Mouse (Mus musculus): Measurements from ENCODE around the gene Dlg2. TPM values are rescaled to one million over a fixed set of nuclear protein-coding genes. Genes with fewer than 3 reads are reported as not detected.

The Dlg2 gene
- polyA plus RNA-seq, 1 experiment: 2.1 TPM

GRCm38 (mm10) chr7:92275353-92275752 is 1798.9 kb downstream of the Dlg2 start:
- no peak for DNase-seq (ENCODE audit: low spot score)

DNA sequence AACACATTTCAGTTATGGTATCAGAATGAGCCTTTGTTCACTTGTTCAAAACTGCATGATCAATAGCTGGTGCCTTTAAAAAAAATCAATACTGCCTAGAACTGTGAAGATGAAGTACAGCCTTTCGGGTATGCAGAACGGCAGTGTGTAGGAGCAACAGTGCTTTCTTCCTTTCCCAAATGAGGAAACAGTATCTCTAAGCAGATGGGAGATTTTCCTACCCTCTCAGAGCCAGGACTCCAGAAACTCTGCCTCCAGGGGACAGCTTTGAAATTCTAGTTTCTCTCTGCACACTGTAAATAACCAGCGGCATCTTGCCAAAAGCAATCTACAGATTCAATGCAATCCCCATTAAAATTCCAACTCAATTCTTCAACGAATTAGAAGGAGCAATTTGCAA is 1801.2 kb downstream of the Dlg2 start:
- no peak for DNase-seq (ENCODE audit: low spot score)

DNA sequence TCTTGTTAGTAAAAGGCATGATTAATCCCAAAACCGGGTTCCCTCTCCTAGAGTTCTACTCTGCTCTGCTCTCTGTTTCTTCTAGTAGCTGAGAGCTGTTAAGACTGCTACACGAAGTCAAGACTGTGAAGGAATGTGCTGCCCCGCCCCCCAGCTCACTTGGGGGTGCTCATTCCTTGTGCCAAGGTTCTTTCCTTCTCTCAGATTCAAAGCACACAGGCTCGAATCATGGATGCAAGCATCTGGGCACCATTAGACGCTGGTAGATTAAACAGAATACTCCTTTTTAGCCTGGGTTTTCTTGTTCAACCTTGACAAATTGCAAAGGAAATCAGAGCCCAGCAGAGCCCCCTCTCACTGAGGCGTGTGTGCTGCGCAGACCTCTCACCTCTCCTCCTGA is 1804.5 kb downstream of the Dlg2 start:
- DNase-seq (ENCODE audit: low spot score): no peak

DNA sequence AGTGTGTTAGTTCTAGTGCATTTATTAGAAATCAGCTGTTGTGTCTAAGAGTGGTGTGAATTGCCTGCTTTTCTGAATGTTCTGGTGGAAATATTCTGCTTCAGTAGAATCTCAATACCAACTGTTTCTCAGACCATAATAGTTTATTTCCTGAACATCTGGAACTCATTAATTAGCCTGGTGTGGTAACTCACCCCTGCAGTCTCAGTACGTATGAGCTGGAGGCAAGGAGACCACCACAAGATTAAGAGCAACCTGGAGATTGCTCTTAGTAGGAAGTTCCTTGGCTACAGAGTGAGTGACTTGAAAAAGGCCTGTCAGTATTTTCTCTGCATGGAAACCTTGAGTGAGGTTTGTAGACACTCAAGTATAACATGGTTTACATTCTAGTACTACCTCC is 1810.6 kb downstream of the Dlg2 start:
- no peak for DNase-seq (ENCODE audit: low spot score)

- DNase-seq (ENCODE audit: low spot score): no peak
These were observed 1812.3 kb downstream of the Dlg2 start for GRCm38 (mm10) chr7:92288814-92289213.

DNA sequence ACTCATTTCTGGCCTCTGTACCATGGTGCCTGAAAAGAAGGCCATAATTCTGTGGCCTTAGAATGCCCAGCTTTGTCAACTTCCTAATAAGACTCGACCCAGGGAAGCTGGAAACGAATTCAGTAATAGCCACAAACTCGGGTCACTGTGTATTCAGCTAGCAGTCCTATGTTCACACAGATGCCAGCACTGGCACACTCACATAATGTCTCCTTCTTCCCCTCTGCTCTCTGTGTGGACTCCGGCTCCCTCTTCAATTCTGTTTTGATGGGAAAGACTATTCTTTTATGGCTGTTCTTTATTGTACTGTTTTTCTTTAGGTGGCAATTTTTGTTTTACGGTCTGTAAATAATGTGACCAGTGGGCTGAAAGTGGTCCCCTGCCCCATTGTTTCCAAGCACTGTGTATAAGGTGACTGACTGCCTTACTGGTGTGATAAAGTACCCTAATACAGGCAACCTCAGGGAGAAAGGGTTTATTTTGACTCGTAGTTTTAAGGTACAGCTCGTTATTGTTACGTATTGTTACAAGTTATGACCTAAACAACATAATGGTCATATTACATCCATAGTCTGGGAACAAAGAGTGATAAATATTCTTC is 1816.5 kb downstream of the Dlg2 start:
- DNase-seq (ENCODE audit: low spot score): no peak

- DNase-seq (ENCODE audit: low spot score): no peak
These were observed 1824.6 kb downstream of the Dlg2 start for GRCm38 (mm10) chr7:92301046-92301445.

DNA sequence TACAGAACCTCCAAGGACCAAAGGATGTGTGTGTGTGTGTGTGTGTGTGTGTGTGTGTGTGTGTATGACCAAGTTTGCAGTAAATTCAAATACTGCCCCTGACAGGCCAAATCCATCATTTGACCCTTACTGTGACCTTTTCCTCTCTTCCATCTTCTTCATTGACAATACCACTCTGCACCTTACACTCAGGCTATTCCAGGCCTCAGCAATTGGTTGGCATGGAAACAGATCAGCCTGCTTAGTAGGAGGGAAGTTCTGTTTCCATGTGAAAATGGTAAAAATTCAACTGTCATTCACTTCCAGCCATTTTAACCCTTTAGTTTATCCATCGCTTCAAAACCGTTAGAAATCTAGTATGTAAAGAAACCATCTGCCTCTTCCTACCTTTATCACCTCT is 1831.2 kb downstream of the Dlg2 start:
- no peak for DNase-seq (ENCODE audit: low spot score)

DNA sequence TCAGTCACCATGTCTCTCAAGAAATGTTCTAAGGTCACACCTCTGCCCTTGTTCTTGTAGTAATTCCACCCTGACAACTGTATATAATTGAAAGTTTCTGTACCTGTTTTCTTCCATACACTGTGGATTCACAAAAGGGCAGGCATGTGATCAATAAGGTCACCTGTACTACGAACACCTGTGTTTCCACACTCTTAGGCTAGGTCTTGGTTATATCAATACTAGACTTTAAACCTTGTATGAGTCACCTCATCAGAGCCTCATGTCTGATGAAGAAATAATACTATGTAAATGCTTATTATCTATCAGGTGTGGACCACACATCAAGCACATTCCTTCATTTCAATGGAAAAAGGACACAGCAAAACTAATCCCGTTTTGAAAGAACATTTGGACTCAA is 1831.7 kb downstream of the Dlg2 start:
- DNase-seq (ENCODE audit: low spot score): no peak

GRCm38 (mm10) chr7:92316389-92316788 is 1839.9 kb downstream of the Dlg2 start:
- no peak for DNase-seq (ENCODE audit: low spot score)

DNA sequence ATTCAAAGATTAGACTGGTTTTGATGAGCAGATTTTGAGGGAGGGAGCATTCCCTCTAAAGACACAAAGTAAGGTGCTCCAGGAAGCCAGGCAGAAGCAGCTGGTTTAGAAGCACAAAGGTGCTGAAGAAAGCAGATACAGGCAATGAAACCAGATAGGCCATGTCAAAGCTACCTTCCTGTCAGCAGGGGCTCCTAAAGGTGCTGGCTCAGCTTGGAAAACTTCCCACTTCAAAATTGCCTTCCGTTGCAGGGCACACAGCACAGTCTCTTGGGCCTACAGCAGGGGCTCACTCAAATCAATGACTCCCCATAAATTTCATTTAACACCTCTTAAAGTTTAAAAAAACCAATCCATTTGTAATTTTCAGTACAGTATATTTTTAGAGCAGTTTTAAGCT is 1843.0 kb downstream of the Dlg2 start:
- DNase-seq (ENCODE audit: low spot score): no peak

DNA sequence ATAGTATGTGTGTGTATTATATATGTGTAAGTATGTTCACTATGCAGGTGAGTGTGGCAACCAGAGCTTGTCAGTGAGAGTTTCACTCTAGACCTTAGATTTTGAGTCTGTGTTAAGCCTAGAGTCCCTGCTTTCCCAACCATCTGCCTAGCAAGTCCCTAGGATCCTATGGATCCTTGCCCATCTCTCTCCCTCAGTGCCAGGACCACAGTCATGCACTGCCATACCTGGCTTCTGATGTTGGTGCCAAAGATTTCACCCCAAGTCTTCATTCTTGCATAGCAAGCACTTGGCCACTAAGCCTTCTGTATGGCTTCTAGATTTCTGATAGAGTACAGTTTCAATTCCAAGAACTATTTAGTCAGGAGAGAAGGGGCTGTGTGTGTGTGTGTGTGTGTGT is 1843.7 kb downstream of the Dlg2 start:
- no peak for DNase-seq (ENCODE audit: low spot score)

DNA sequence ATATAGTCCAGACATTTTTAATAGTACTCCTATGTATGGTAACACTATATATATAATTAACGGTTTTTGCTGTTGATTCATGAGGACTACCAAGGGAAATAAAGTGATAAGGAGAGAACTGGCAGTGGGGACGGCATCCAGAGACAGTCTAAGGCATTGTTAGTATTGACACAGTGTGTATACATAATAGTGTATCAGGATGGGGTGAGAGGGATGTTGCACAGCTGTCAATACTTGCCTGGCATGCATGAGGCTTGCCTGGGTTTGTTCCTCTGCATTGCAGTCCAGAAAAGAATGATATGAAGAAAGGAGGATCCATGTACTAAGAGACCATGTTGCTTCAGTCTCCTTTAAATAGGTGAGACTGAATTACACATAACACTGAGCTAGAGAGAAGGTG is 1845.3 kb downstream of the Dlg2 start:
- DNase-seq (ENCODE audit: low spot score): no peak

GRCm38 (mm10) chr7:92322342-92323069 is 1846.0 kb downstream of the Dlg2 start:
- no peak for DNase-seq (ENCODE audit: low spot score)

DNA sequence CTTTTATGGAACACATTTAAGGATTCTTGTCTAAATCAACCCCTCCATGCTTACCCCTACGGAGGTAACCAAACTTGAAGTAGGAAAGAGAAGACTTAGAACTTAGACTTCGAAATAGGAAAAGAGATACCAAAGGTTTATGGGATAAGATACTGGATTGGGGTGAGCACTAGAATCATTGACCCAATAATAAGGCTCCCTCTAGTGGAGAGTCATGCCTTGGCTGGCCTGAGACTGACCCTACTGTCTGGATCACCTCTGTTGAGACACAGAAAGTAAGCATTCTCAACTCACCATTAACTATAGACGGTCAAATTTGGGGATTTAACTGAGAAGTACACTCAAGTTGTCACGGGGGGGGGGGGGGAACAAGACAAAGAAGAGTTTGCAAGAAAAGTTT is 1847.2 kb downstream of the Dlg2 start:
- DNase-seq (ENCODE audit: low spot score): no peak

DNA sequence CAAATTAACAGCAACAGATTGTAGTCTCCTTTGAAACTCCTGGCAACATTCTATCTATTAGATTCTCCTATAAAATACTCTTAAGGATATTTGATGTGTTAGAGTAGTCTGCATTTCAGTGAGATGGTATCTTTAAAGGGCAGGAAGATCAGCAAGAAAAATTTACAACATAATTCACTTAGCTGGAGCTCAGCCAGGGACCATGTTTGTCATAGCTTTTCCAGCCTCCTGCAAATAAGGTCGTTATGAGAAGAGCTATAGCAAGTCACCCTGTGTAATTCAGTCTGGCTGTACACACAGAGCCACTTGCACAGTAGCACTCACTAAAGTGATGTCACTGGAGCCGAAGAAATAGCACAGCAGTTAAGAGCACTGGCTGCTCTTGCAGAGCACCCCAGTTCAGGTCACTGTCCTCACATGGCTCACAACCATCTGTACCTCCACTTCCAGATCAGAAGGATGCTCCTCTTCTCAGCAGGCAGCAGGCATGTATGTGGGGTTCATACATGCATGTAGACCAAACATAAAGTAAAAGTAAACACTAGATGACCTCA is 1850.9 kb downstream of the Dlg2 start:
- no peak for DNase-seq (ENCODE audit: low spot score)

- DNase-seq (ENCODE audit: low spot score): no peak
These were observed 1856.9 kb downstream of the Dlg2 start for GRCm38 (mm10) chr7:92333220-92333898.

DNA sequence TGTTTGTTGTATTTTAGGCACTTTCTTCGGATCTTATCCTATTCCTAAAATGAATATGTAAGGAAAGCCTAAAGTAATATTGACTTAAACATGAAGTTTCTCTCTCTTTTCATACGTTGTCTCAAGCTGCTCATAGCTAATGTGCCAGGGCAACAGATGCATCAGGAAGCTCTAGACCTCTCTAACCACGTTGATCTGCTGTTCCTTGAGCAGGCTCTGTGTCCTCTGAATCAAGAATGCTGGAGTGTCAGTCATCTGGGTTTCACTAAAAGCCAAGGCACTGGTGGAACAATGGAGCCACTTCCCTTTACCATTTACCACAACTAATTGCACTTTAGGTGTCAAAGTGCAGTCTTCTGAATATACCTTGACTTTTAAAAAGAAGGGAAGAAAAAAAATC is 1880.1 kb downstream of the Dlg2 start:
- no peak for DNase-seq (ENCODE audit: low spot score)

DNA sequence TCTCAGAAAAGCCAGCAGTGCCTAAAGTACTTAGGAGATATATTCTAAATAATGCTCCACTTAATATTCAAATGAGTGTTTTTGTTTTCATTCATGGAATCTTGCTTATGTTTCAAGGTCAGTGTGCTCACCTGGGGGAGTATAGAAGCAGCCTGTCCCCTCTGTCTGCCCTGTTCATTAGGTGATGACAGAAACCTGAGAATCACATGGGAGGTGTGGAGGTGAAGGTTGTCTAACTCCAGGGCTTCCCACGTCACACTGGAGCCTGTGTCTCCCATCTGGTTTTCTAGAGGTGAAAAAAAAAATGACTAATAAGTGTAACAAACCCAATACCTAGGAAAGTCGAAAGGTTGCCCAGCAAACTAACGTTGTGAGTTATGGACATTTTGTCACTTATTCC is 1886.9 kb downstream of the Dlg2 start:
- DNase-seq (ENCODE audit: low spot score): no peak

DNA sequence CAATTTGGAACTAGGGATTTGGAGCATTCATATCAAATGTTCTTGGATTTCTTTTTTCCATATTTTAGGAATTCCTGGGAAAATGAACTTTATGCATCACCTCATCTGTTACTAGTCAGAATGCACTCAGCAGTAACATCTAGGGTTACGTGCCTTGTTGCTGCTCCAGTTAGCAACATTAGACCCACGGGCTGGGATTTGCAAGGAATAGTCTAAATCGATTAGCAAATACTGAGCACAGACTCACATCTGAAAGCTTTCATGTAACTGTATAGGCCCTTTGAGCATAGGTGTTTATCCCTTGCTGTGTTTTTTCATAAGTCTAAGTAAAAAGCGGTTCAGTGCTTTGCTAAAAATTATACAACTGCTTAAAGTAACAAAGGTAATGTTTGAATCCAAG is 1887.3 kb downstream of the Dlg2 start:
- DNase-seq (ENCODE audit: low spot score): no peak

DNA sequence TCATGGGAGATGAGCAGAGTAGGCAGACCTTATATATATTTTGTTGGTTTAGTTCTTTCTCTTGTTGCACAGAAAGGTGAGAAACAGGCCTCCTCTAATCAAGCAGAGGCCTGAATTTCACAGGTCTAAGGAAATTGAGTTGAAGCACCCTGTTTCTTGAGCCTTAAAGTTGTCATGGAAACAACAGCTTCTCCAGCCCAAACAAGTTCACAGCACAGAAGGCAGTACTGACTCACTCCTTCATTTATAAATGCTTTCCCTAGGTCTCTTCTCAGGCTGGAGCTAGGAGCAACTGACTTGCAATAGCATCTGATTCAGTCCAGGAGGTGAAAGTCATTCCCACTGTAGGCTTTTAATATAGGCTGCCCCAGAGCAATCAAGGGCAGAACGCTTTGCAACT is 1890.6 kb downstream of the Dlg2 start:
- DNase-seq (ENCODE audit: low spot score): no peak

- no peak for DNase-seq (ENCODE audit: low spot score)
These were observed 1894.0 kb downstream of the Dlg2 start for GRCm38 (mm10) chr7:92370521-92370920.

GRCm38 (mm10) chr7:92371638-92372037 is 1895.2 kb downstream of the Dlg2 start:
- no peak for DNase-seq (ENCODE audit: low spot score)

All from urinary bladder, adult 2 months (tissue).